Mouse (Mus musculus) heart, postnatal 14 days (tissue): ENCODE results near the gene Scn3a. TPM values are rescaled to one million over a fixed set of nuclear protein-coding genes. Genes with fewer than 3 reads are reported as not detected.

Source experiments
- DNase-seq, 2 experiments: peaks; one replicate each; pipeline ENCODE4 v3.0.0; 2021 to 2022
- intact Hi-C: fragments of 180-260 bp; cut with DNase I; formaldehyde crosslinking; loops from one replicate; pipeline ENCODE4 v1.15.1; 2025
- total RNA-seq, 2 experiments: library from RNA; stranded (reverse); gene quantifications; 2 replicates each; pipeline ENCODE4 v1.2.3; 2021

The Scn3a gene
- total RNA-seq, 2 experiments from 2014 or later = 2.7 to 2.8 TPM

GRCm38 (mm10) chr2:65414806-65415281, 152.6 kb downstream of the Scn3a start:
- intact Hi-C loops = loop anchor here (5.0 kb wide), 1 partner anchor 252 kb away; no protein-coding TSS in a partner anchor

GRCm38 (mm10) chr2:65414237-65414636, 153.2 kb downstream of the Scn3a start:
- intact Hi-C loops = loop anchor here (5.0 kb wide), 1 partner anchor 253 kb away; no protein-coding TSS in a partner anchor

More at GRCm38 (mm10) chr2:65414806-65415281, 152.6 kb downstream of the Scn3a start:
- DNase-seq = peak in 1 of 2 experiments; percentile 30

GRCm38 (mm10) chr2:65413746-65414145, 153.7 kb downstream of the Scn3a start:
- intact Hi-C loops = loop anchor here (2.0 to 5.0 kb wide), 2 partner anchors 153 to 254 kb away; partner anchors contain the start of gene Scn3a
- peak in 1 of 2 experiments; percentile 15 for DNase-seq

More at GRCm38 (mm10) chr2:65414237-65414636, 153.2 kb downstream of the Scn3a start:
- DNase-seq = peak; percentile 43 to 53

Other genes with a start within 250 kb of the Scn3a start
- gene Slc38a11, start 203.6 kb downstream of the Scn3a start, total RNA-seq = 1 to 10 TPM; 1.9 to 2.4 TPM
- under 1 TPM; 0.27 to 0.33 TPM for gene Scn2a, start 53.1 kb upstream of the Scn3a start, total RNA-seq